Comparison of ENCODE assay signal across 23 mouse cellular contexts in the genomic region with DNA sequence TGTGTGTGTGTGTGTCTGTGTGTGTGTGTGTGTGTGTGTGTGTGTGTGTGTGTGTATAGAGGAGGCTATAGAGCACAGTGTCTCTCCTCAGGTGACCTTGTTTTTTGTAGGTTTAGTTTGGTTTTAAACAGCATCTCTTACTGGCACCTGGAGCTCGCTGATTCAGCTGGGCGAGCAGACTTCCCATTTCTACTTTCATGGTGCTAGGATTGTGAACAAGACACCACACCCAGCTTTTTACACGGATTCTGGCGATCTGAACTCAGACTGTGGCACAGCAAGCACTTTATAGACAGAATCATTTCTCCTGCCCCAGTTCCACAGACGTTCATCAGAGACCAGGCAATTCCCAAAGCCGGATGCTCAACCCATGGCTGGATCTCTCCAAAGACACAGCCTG.
DNase-seq lines count a peak whose midpoint lies in the region; ATAC-seq lines count a peak whose summit lies in the region.
"Had no signal": no experiment of that assay in that cellular context is flagged by ENCODE, and none has a peak within 500 bp of the region (broad histone marks: within the 10 kb centered on the region; RNA-seq: fewer than 3 reads in every experiment).

No protein-coding gene starts in this region.

- H3K27me3 ChIP-seq in forebrain, embryonic 11.5 days (ENCODE audit: control insufficient read depth, insufficient read depth, low read length): no peaks in the 10 kb centered on the region

- H3K4me3 ChIP-seq in forebrain, embryonic 11.5 days (ENCODE audit: low read depth, low read length): no peak overlapping the region
- H3K4me3 ChIP-seq: embryonic facial prominence, embryonic 13.5 days; erythroblast, embryonic 14.5 days; forebrain, embryonic 12.5 days; kidney, embryonic 15.5 days; left cerebral cortex, adult 2 months; limb, embryonic 12.5 days; neural tube, embryonic 15.5 days had no signal

- H3K9me3 ChIP-seq in forebrain, embryonic 11.5 days (ENCODE audit: control insufficient read depth, low read length): no peaks in the 10 kb centered on the region
- H3K9me3 ChIP-seq: embryonic facial prominence, embryonic 13.5 days; forebrain, embryonic 12.5 days; kidney, embryonic 15.5 days; limb, embryonic 12.5 days; neural tube, embryonic 15.5 days had no signal

- H3K4me1 ChIP-seq in forebrain, embryonic 11.5 days (replicated peaks; ENCODE audit: control insufficient read depth, insufficient read depth, low read length): no peaks in the 10 kb centered on the region; the same call in 1 of the 2 replicates
- H3K4me1 ChIP-seq: embryonic facial prominence, embryonic 13.5 days; kidney, embryonic 15.5 days had no signal

- peak; percentile 91 for DNase-seq in heart, adult 11 months
- no peak for DNase-seq in heart, postnatal 14 days
- DNase-seq in spleen, postnatal 36 days (ENCODE audit: low spot score in 2 of 2): peak; percentile 74 to 75
- no peak for DNase-seq in forebrain, embryonic 11.5 days (ENCODE audit: low spot score)
- no peak for DNase-seq in left cerebral cortex, adult 11 months (ENCODE audit: low spot score)
- no peak for DNase-seq in cerebellum, postnatal 10 days
- DNase-seq: adrenal gland, postnatal 36 days; cerebellum, adult 2 months; cerebellum, postnatal 25 days; kidney, adult 18-20 months; kidney, postnatal 25 days; midbrain, embryonic 14.5 days; right cerebral cortex, postnatal 4 days had no signal

- H3K9ac ChIP-seq in forebrain, embryonic 11.5 days (ENCODE audit: low read length): no peak overlapping the region
- H3K9ac ChIP-seq: embryonic facial prominence, embryonic 13.5 days; forebrain, embryonic 12.5 days; kidney, embryonic 15.5 days; limb, embryonic 12.5 days; neural tube, embryonic 15.5 days had no signal

- no peak overlapping the region for H3K4me2 ChIP-seq in forebrain, embryonic 11.5 days (ENCODE audit: low read depth, low read length, severe bottlenecking)
- H3K4me2 ChIP-seq: embryonic facial prominence, embryonic 13.5 days; forebrain, embryonic 12.5 days; kidney, embryonic 15.5 days; limb, embryonic 12.5 days; neural tube, embryonic 15.5 days had no signal

- intact Hi-C loops in heart, postnatal 14 days (cut with DNase I): no loop called here

- H3K27ac ChIP-seq in forebrain, embryonic 11.5 days (ENCODE audit: low read depth, low read length): no peak overlapping the region
- H3K27ac ChIP-seq: embryonic facial prominence, embryonic 13.5 days; forebrain, embryonic 12.5 days; kidney, embryonic 15.5 days; left cerebral cortex, adult 2 months; limb, embryonic 12.5 days; neural tube, embryonic 15.5 days had no signal

- no peaks in the 10 kb centered on the region for H3K36me3 ChIP-seq in forebrain, embryonic 11.5 days (ENCODE audit: control insufficient read depth, insufficient read depth, low read length)
- H3K36me3 ChIP-seq: embryonic facial prominence, embryonic 13.5 days; forebrain, embryonic 12.5 days; kidney, embryonic 15.5 days; limb, embryonic 12.5 days; neural tube, embryonic 15.5 days had no signal

- ATAC-seq in granulocyte monocyte progenitor cell, adult 5-6 weeks (replicated peaks; ENCODE audit: poor library complexity, severe bottlenecking): 0 out of 2 replicates have a peak, but pooled peaks have one; percentile 20
- peak; percentile 27; the same call in 1 of the 2 replicates for ATAC-seq in neutrophil, adult 5-6 weeks (ENCODE audit: extremely low read depth, insufficient number of reproducible peaks, low FRiP score, poor library complexity, severe bottlenecking)
- no peak for ATAC-seq in forebrain, embryonic 11.5 days (replicated peaks; ENCODE audit: low FRiP score)
- ATAC-seq: hindbrain, embryonic 16.5 days had no signal

- 77% methylated on average over 6 of the region's 6 CpGs for WGBS in forebrain, embryonic 11.5 days

Comparison
In these comparisons a context has a peak if more than half of its experiments do, and no peak if none do; other contexts are left out.
1. DNase-seq: peak in heart, adult 11 months (single experiment) and spleen, postnatal 36 days (2 of 2); none in heart, postnatal 14 days (0 of 2), forebrain, embryonic 11.5 days (single experiment), left cerebral cortex, adult 11 months (single experiment) and cerebellum, postnatal 10 days (0 of 2).